Mouse (Mus musculus) MEL (cell line): ENCODE results near the gene Gnb1l. TPM values are rescaled to one million over a fixed set of nuclear protein-coding genes. Genes with fewer than 3 reads are reported as not detected.

ENCODE experiments used
- DNase-seq: peaks from one replicate; pipeline ENCODE4 v3.0.0; 2011; ENCODE audit warnings: low read depth, low spot score
- H3K27ac ChIP-seq: 2 replicates; pipeline ENCODE4 v1.5.1; 2012; ENCODE audit warnings: low read depth, mild to moderate bottlenecking, control low read depth, low read length, moderate library complexity; ENCODE audit not compliant: control insufficient read depth
- H3K27me3 ChIP-seq, 2 experiments: fragments of 150-350 bp in 1 of 2; sonication (generic) in 1 of 2; 2 replicates each; pipeline ENCODE4 v1.6.1; 2012; ENCODE audit warnings: low read length in 2 of 2, mild to moderate bottlenecking in 2 of 2, improper control_type of control experiment in 1 of 2, moderate library complexity in 1 of 2; ENCODE audit not compliant: insufficient read depth in 2 of 2, control insufficient read depth in 1 of 2
- H3K36me3 ChIP-seq, 2 experiments: 2 replicates each; pipeline ENCODE4 v1.6.1; 2012 to 2014; ENCODE audit warnings: low read length in 2 of 2, improper control_type of control experiment in 1 of 2, inconsistent platforms in 1 of 2, mild to moderate bottlenecking in 1 of 2; ENCODE audit not compliant: insufficient read depth in 2 of 2, control insufficient read depth in 1 of 2
- H3K4me1 ChIP-seq, 2 experiments: fragments of 150-350 bp in 1 of 2; sonication (generic) in 1 of 2; 2 replicates each; pipeline ENCODE4 v1.6.1; 2012; ENCODE audit warnings: low read length in 2 of 2, improper control_type of control experiment in 1 of 2, mild to moderate bottlenecking in 1 of 2; ENCODE audit not compliant: insufficient read depth in 2 of 2, control insufficient read depth in 1 of 2
- H3K4me3 ChIP-seq, 2 experiments: fragments of 150-350 bp in 1 of 2; sonication (generic) in 1 of 2; 2 replicates each; pipeline ENCODE4 v1.5.1; 2012; ENCODE audit warnings: low read depth in 2 of 2, low read length in 2 of 2, mild to moderate bottlenecking in 2 of 2, moderate library complexity in 2 of 2, control low read depth in 1 of 2, improper control_type of control experiment in 1 of 2; ENCODE audit not compliant: control insufficient read depth in 1 of 2, insufficient read depth in 1 of 2
- H3K79me2 ChIP-seq: 2 replicates; pipeline ENCODE4 v1.6.1; 2012; ENCODE audit warnings: mild to moderate bottlenecking, low read length, moderate library complexity; ENCODE audit not compliant: control insufficient read depth, poor library complexity, insufficient read depth
- H3K9ac ChIP-seq: 2 replicates; pipeline ENCODE4 v1.6.1; 2012; ENCODE audit warnings: low read depth, mild to moderate bottlenecking, control low read depth, low read length, moderate library complexity; ENCODE audit not compliant: control insufficient read depth, poor library complexity, severe bottlenecking
- H3K9me3 ChIP-seq: fragments of 150-350 bp; sonication (generic); replicated peaks from 2 replicates; pipeline ENCODE4 v1.6.1; 2012; ENCODE audit warnings: mild to moderate bottlenecking, low read length, improper control_type of control experiment, moderate library complexity; ENCODE audit not compliant: insufficient read depth
- E2F4 ChIP-seq: IDR thresholded peaks from 2 replicates; pipeline ENCODE4 v1.6.1; 2011; ENCODE audit warnings: low read depth, low read length, improper control_type of control experiment, borderline replicate concordance
- GABPA ChIP-seq: IDR thresholded peaks from 2 replicates; pipeline ENCODE4 v1.6.1; 2012; ENCODE audit warnings: low read depth, mild to moderate bottlenecking, inconsistent platforms, low read length, improper control_type of control experiment, moderate library complexity
- MAX ChIP-seq: IDR thresholded peaks from 2 replicates; pipeline ENCODE4 v1.6.1; 2011; ENCODE audit warnings: low read length, improper control_type of control experiment
- MAZ ChIP-seq: IDR thresholded peaks from 2 replicates; pipeline ENCODE4 v1.6.1; 2012; ENCODE audit warnings: low read depth, mild to moderate bottlenecking, inconsistent platforms, low read length, improper control_type of control experiment
- MEF2A ChIP-seq: IDR thresholded peaks from 2 replicates; pipeline ENCODE4 v1.6.1; 2014; ENCODE audit warnings: low read depth, mild to moderate bottlenecking, inconsistent platforms, low read length, improper control_type of control experiment; ENCODE audit not compliant: poor library complexity, insufficient replicate concordance, severe bottlenecking; ENCODE audit errors: extremely low read depth
- NRF1 ChIP-seq: IDR thresholded peaks from 2 replicates; pipeline ENCODE4 v1.6.1; 2014; ENCODE audit warnings: low read depth, mild to moderate bottlenecking, inconsistent platforms, low read length, improper control_type of control experiment, moderate library complexity; ENCODE audit not compliant: poor library complexity, insufficient read depth, severe bottlenecking
- RAD21 ChIP-seq: IDR thresholded peaks from 2 replicates; pipeline ENCODE4 v1.6.1; 2011; ENCODE audit warnings: mild to moderate bottlenecking, low read depth, low read length, improper control_type of control experiment
- SMC3 ChIP-seq: IDR thresholded peaks from 2 replicates; pipeline ENCODE4 v1.6.1; 2011; ENCODE audit warnings: low read depth, low read length, improper control_type of control experiment
- TBP ChIP-seq: IDR thresholded peaks from 2 replicates; pipeline ENCODE4 v1.8.0; 2011; ENCODE audit warnings: low read depth, low read length, improper control_type of control experiment
- UBTF ChIP-seq: IDR thresholded peaks from 2 replicates; pipeline ENCODE4 v1.6.1; 2012; ENCODE audit warnings: low read depth, mild to moderate bottlenecking, inconsistent platforms, low read length, improper control_type of control experiment, moderate library complexity, borderline replicate concordance; ENCODE audit not compliant: insufficient read depth
- USF2 ChIP-seq, 2 experiments: IDR thresholded peaks; 2 replicates each; pipeline ENCODE4 v1.6.1; 2011 to 2012; ENCODE audit warnings: improper control_type of control experiment in 2 of 2, low read length in 2 of 2, borderline replicate concordance in 1 of 2, inconsistent platforms in 1 of 2, low read depth in 1 of 2, mild to moderate bottlenecking in 1 of 2; ENCODE audit not compliant: insufficient read depth in 1 of 2
- ZNF384 ChIP-seq: IDR thresholded peaks from 2 replicates; pipeline ENCODE4 v1.6.1; 2012; ENCODE audit warnings: low read depth, mild to moderate bottlenecking, inconsistent platforms, low read length, improper control_type of control experiment
- polyA plus RNA-seq, 2 experiments: library from polyadenylated mRNA; stranded (reverse) in 1 of 2; unstranded in 1 of 2; fragments of >175 nt in 1 of 2; fragments of >200 nt in 1 of 2; gene quantifications; 2 replicates each; pipeline versions ENCODE4 v1.2.1 to v1.2.4; 2012; ENCODE audit warnings: low replicate concordance in 2 of 2, low read depth in 1 of 2; ENCODE audit not compliant: insufficient read length in 2 of 2, insufficient read depth in 1 of 2, missing spikeins in 1 of 2
- total RNA-seq: library from RNA; depleted of rRNA; stranded (reverse); fragments of 300-350 nt; gene quantifications from 2 replicates; pipeline ENCODE4 v1.2.3, GENCODE M21; 2012

Gene Gnb1l
- total and polyA plus RNA-seq, 3 experiments, result 37.9 to 47.8 TPM; not detected in 1

DNA sequence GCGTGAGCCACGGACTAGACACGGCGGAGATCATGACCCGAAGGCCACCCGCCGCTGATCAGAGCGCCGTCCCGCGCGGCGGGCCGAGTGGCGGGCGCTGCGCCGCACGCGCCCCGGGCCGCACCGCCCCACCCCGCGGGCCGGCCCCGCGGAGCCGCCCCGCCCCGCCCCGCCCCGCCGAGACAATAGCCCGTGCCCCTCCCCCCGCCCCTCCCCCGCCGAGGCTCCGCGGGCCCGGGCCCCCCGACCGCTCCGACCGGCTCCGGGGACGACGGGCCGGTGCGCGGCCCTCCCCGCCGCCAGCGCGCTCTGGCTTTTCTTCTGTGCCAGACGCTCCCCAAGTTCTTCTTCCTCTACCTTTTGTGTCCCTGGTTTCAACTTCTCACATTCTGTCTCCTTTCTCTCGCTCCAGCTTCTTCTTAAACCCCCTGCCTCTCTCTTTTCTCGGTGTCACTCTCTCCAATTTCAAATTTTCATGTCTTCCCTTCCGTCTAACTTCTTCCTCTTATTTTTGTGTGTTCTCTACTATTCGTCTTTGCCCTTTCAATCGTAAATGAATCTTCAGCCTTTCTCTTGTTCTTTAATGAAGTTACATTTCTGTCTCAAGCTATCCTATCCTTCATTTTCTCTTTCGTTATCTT, 88.5 kb downstream of the Gnb1l start:
- no peaks in the 10 kb centered on the region for H3K4me1 ChIP-seq
- no peak for DNase-seq
- H3K27ac ChIP-seq, result no peak overlapping the region
- TF ChIP-seq TBP (no peak), MEF2A (no peak), RAD21 (no peak)
- TF ChIP-seq, all 39 proteins: peak for 0
- H3K9ac ChIP-seq, result no peak overlapping the region
- H3K36me3 ChIP-seq, result no peaks in the 10 kb centered on the region
- H3K27me3 ChIP-seq, result no peaks in the 10 kb centered on the region
- no peaks in the 10 kb centered on the region for H3K79me2 ChIP-seq
- no peaks in the 10 kb centered on the region for H3K9me3 ChIP-seq
- no peak overlapping the region for H3K4me3 ChIP-seq

DNA sequence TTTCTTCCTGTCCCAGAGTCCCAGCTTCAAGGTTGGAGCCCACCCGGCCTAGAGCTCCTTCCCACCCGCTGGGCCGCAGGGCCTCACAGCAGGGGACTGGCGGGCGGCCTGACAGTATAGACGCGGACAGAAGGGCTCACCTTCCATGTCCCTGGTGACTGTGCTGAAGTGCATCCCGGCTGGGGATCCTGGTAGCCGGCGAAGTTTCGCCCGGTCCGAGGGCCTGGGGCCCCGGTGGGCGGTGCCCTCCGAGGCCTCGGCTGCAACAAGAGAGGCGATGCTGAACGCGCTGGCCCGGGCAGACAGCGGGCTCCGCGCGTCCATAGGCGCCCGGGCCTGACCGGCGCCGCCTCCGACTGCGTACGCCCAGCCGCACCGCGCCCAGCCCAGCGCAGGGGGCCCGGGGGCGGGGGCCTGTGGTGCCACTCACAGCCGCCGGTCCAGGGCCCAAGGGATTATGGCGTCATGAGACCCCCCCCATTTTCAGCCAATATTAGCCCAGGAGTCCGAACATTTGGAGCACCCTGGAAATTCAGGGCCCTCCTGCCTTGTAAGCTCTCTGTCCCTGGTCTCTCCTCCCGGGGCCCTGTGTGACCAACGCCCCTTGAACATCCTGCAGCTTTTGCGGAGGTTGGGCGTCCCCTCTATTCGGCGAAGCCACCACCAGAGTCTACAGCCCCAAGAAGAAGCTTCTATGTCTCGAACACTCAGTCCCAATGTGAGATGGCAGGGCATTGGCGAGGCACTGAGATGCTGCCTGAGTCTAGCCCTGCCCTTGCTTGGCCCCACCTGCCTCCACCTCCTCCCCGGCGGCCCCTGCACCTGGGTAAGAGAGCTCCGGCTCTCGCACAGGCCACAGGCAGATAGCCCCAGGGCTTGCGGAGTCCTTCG, 89.6 kb downstream of the Gnb1l start:
- Histone ChIP-seq H3K27me3 (no peaks in the 10 kb centered on the region), H3K4me3 (no peak overlapping the region), H3K9me3 (no peaks in the 10 kb centered on the region), H3K4me1 (no peaks in the 10 kb centered on the region), H3K27ac (no peak overlapping the region), H3K9ac (no peak overlapping the region), H3K36me3 (no peaks in the 10 kb centered on the region), H3K79me2 (no peaks in the 10 kb centered on the region)
- TF ChIP-seq E2F4 (no peak), MAX (no peak), ZNF384 (no peak), TBP (no peak), UBTF (no peak), RAD21 (no peak), USF2 (IDR thresholded peaks at IDR 0.05; ENCODE audit: borderline replicate concordance in 1 of 2, insufficient read depth in 1 of 2, low read depth in 1 of 2, low read length in 2 of 2) (no peak), NRF1 (no peak), SMC3 (no peak)
- no peak for DNase-seq

DNA sequence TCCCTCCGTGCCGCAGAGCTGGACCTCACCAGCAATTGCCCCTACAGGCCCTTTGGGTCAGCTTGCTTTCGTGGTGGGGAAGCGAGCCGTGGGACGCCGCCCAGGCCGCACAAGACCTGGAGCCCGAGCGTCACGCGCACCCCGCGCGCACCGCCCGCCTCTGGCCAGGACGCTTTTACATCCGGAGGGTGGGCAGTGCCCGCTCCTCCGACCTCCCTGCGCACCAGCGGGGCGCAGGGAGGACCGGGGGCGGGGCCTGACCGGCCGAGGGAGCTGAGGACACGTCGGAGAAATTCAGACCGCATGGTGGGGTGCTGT, 90.2 kb downstream of the Gnb1l start:
- TF ChIP-seq GABPA, result no peak
- TF ChIP-seq MAZ, result no peak
- no peaks in the 10 kb centered on the region for H3K36me3 ChIP-seq
- H3K27ac ChIP-seq, result no peak overlapping the region
- H3K9ac ChIP-seq, result no peak overlapping the region
- no peaks in the 10 kb centered on the region for H3K9me3 ChIP-seq
- no peaks in the 10 kb centered on the region for H3K27me3 ChIP-seq
- no peaks in the 10 kb centered on the region for H3K4me1 ChIP-seq
- no peaks in the 10 kb centered on the region for H3K79me2 ChIP-seq
- DNase-seq, result no peak
- no peak overlapping the region for H3K4me3 ChIP-seq
